Mouse (Mus musculus) spleen, postnatal 10 days (tissue): ENCODE data around the gene Osbpl11.
"Not testable (repeated sequence)": the region's sequence is repeated elsewhere in the genome, so short reads cannot be mapped to it uniquely, and the experiment has no call there.

ENCODE experiments used
- DNase-seq, 2 experiments: peaks; one replicate each; pipeline ENCODE4 v3.0.0; 2021 to 2022; ENCODE audit warnings: low spot score in 2 of 2

Gene Osbpl11

GRCm38 (mm10) chr16:33177722-33178121 is 7.1 kb upstream of the Osbpl11 start:
- no peak for DNase-seq

GRCm38 (mm10) chr16:33178278-33179074 is 6.4 kb upstream of the Osbpl11 start:
- peak in 1 of 2 experiments; percentile 25 for DNase-seq

- DNase-seq: not testable (repeated sequence)
Observed at GRCm38 (mm10) chr16:33179222-33179621, 5.6 kb upstream of the Osbpl11 start.

- no peak for DNase-seq
Observed at GRCm38 (mm10) chr16:33179911-33180310, 5.0 kb upstream of the Osbpl11 start.

GRCm38 (mm10) chr16:33180793-33181192 is 4.1 kb upstream of the Osbpl11 start:
- DNase-seq: no peak

- DNase-seq: peak; percentile 49 to 73
Observed at GRCm38 (mm10) chr16:33185261-33186046, 583 bp downstream of the Osbpl11 start.

GRCm38 (mm10) chr16:33186134-33186533 is 1.3 kb downstream of the Osbpl11 start:
- DNase-seq: no peak

- DNase-seq: no peak
Observed at GRCm38 (mm10) chr16:33188076-33188475, 3.2 kb downstream of the Osbpl11 start.

GRCm38 (mm10) chr16:33191671-33192091 is 6.8 kb downstream of the Osbpl11 start:
- DNase-seq: no peak

GRCm38 (mm10) chr16:33192280-33192679 is 7.4 kb downstream of the Osbpl11 start:
- DNase-seq: no peak

GRCm38 (mm10) chr16:33193649-33194048 is 8.8 kb downstream of the Osbpl11 start:
- peak in 1 of 2 experiments; percentile 61 for DNase-seq

- peak in 1 of 2 experiments; percentile 47 for DNase-seq
Observed at GRCm38 (mm10) chr16:33195686-33196313, 10.9 kb downstream of the Osbpl11 start.

GRCm38 (mm10) chr16:33196578-33196977 is 11.7 kb downstream of the Osbpl11 start:
- no peak for DNase-seq

GRCm38 (mm10) chr16:33200589-33200988 is 15.7 kb downstream of the Osbpl11 start:
- no peak for DNase-seq

- no peak for DNase-seq
Observed at GRCm38 (mm10) chr16:33210812-33211211, 25.9 kb downstream of the Osbpl11 start.

GRCm38 (mm10) chr16:33216313-33217003 is 31.6 kb downstream of the Osbpl11 start:
- no peak for DNase-seq

- DNase-seq: not testable (repeated sequence)
Observed at GRCm38 (mm10) chr16:33217553-33218085, 32.7 kb downstream of the Osbpl11 start.

- DNase-seq: no peak
Observed at GRCm38 (mm10) chr16:33222482-33222881, 37.6 kb downstream of the Osbpl11 start.

- DNase-seq: no peak
Observed at GRCm38 (mm10) chr16:33224381-33224780, 39.5 kb downstream of the Osbpl11 start.

- no peak for DNase-seq
Observed at GRCm38 (mm10) chr16:33234128-33234527, 49.3 kb downstream of the Osbpl11 start.

- DNase-seq: no peak
Observed at GRCm38 (mm10) chr16:33236151-33236550, 51.3 kb downstream of the Osbpl11 start.
